In the genomic region with DNA sequence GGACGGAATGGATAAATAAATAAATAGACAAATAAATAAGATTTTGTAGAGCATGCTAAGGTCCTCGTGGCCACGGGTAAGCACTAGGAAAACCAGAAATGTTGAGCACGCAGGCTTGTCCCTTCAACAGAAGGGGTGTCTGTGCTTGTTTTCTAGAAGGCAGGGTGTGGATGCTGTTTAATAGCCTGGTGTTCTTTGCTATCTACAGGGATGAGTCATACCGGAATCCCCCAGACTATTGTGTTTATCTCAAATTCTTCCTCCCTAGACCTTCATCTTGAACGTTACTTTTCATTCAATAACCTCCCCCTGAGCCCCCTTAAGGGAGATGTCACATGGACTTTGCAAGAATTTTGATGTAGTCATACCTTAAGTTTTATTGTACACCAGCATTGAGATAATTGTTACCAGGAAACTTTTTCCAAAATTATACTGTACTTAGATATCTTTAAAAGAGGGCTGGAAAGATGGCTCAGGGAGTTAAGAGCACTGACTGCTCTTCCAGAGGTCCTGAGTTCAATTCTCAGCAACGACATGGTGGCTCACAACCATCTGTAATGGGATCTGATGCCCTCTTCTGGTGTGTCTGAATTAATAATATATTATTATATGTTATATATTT, we compare ENCODE assay signal across 17 mouse cellular contexts. TPM values are rescaled to one million over a fixed set of nuclear protein-coding genes. Genes with fewer than 3 reads are reported as not detected.
"Had no signal": no experiment of that assay in that cellular context is flagged by ENCODE, and none has a peak within 500 bp of the region (broad histone marks: within the 10 kb centered on the region; RNA-seq: fewer than 3 reads in every experiment).

No protein-coding gene starts in this region.

- ATAC-seq: midbrain, embryonic 13.5 days; midbrain, embryonic 15.5 days had no signal

- H3K4me2 ChIP-seq: lung, embryonic 14.5 days; midbrain, embryonic 11.5 days; midbrain, embryonic 13.5 days; midbrain, embryonic 15.5 days; neural tube, embryonic 12.5 days; stomach, embryonic 15.5 days had no signal

- H3K9me3 ChIP-seq: midbrain, embryonic 13.5 days; midbrain, embryonic 15.5 days; neural tube, embryonic 12.5 days; stomach, embryonic 15.5 days had no signal

- H3K27me3 ChIP-seq: midbrain, embryonic 13.5 days; midbrain, embryonic 15.5 days; neural tube, embryonic 12.5 days; stomach, embryonic 15.5 days had no signal

- DNase-seq: lung, adult 18-20 months; lung, embryonic 14.5 days; lung, postnatal 10 days; lung, postnatal 4 days; right cerebral cortex, postnatal 14 days; thymus, postnatal 25 days had no signal

- H3K4me3 ChIP-seq: midbrain, embryonic 13.5 days; midbrain, embryonic 15.5 days; neural tube, embryonic 12.5 days; stomach, embryonic 15.5 days had no signal

- H3K27ac ChIP-seq: midbrain, embryonic 13.5 days; midbrain, embryonic 15.5 days; neural tube, embryonic 12.5 days; stomach, embryonic 15.5 days; stomach, postnatal 0 days had no signal

- H3K36me3 ChIP-seq: midbrain, embryonic 13.5 days; midbrain, embryonic 15.5 days; neural tube, embryonic 12.5 days; stomach, embryonic 15.5 days had no signal

- H3K9ac ChIP-seq: lung, embryonic 14.5 days; midbrain, embryonic 13.5 days; midbrain, embryonic 15.5 days; neural tube, embryonic 12.5 days; stomach, embryonic 15.5 days had no signal

RNA-seq across cellular contexts. Expression of gene Gm11627, which starts 10.4 kb away (rescaled TPM):
- total RNA-seq: megakaryocyte, adult 5-6 weeks; megakaryocyte-erythroid progenitor cell, adult 5-6 weeks; monocyte, adult 5-6 weeks; neutrophil, adult 5-6 weeks had no signal
- polyA plus RNA-seq: spleen, adult 2 months had no signal

RNA-seq across cellular contexts. Expression of gene Fzd2, which starts 35.3 kb away (rescaled TPM):
- total RNA-seq: megakaryocyte, adult 5-6 weeks; megakaryocyte-erythroid progenitor cell, adult 5-6 weeks; monocyte, adult 5-6 weeks had no signal
